Mouse (Mus musculus): ENCODE measurements at regions not wholly inside any gene's neighbourhood (a gene's known extent, or its start where the extent isn't known, plus 50 kb on each side); places are given as distances from the start of the nearest gene placed in this dataset.

GRCm38 (mm10) chr5:102123285-102123684 is 53.6 kb upstream of the Wdfy3 start:
- no peak for ATAC-seq
- Histone ChIP-seq H3K27me3 (ENCODE audit: insufficient read depth, low read length) (no peaks in the 10 kb centered on the region), H3K4me3 (ENCODE audit: low read depth, low read length) (no peak overlapping the region), H3K36me3 (replicated peaks; ENCODE audit: insufficient read depth, low read length) (no peaks in the 10 kb centered on the region), H3K9ac (replicated peaks) (no peak overlapping the region), H3K4me2 (ENCODE audit: low read depth, low read length) (no peak overlapping the region), H3K9me3 (ENCODE audit: low read length) (no peaks in the 10 kb centered on the region), H3K4me1 (ENCODE audit: insufficient read depth) (no peaks in the 10 kb centered on the region), H3K27ac (ENCODE audit: low read depth) (no peak overlapping the region)
- TF ChIP-seq CTCF (IDR thresholded peaks at IDR 0.05; ENCODE audit: low read depth) (no peak), EP300 (IDR thresholded peaks at IDR 0.05; ENCODE audit: low read depth) (no peak)
- no peak for DNase-seq
- WGBS (ENCODE audit: insufficient replicate concordance): 60% methylated on average over 6 of the region's 6 CpGs

GRCm38 (mm10) chr5:102126737-102127136 is 57.0 kb upstream of the Wdfy3 start:
- no peaks in the 10 kb centered on the region for H3K9me3 ChIP-seq (ENCODE audit: low read length)

GRCm38 (mm10) chr5:102147991-102148390 is 78.3 kb upstream of the Wdfy3 start:
- 69% methylated on average over 4 of the region's 4 CpGs for WGBS (ENCODE audit: insufficient replicate concordance)
- no peaks in the 10 kb centered on the region for H3K4me1 ChIP-seq (ENCODE audit: insufficient read depth)
- no peaks in the 10 kb centered on the region for H3K27me3 ChIP-seq (ENCODE audit: insufficient read depth, low read length)
- no peak overlapping the region for H3K4me2 ChIP-seq (ENCODE audit: low read depth, low read length)
- no peaks in the 10 kb centered on the region for H3K9me3 ChIP-seq (ENCODE audit: low read length)
- TF ChIP-seq EP300 (IDR thresholded peaks at IDR 0.05; ENCODE audit: low read depth) (no peak), CTCF (IDR thresholded peaks at IDR 0.05; ENCODE audit: low read depth) (no peak)
- H3K36me3 ChIP-seq (replicated peaks; ENCODE audit: insufficient read depth, low read length): no peaks in the 10 kb centered on the region
- no peak overlapping the region for H3K4me3 ChIP-seq (ENCODE audit: low read depth, low read length)
- H3K27ac ChIP-seq (ENCODE audit: low read depth): no peak overlapping the region
- no peak overlapping the region for H3K9ac ChIP-seq (replicated peaks)
- ATAC-seq (no peak), DNase-seq (no peak)

More at GRCm38 (mm10) chr5:102126737-102127136, 57.0 kb upstream of the Wdfy3 start:
- no peaks in the 10 kb centered on the region for H3K4me1 ChIP-seq (ENCODE audit: insufficient read depth)
- no peak overlapping the region for H3K4me2 ChIP-seq (ENCODE audit: low read depth, low read length)
- H3K27me3 ChIP-seq (ENCODE audit: insufficient read depth, low read length): no peaks in the 10 kb centered on the region
- WGBS (ENCODE audit: insufficient replicate concordance): 21% methylated on average over 3 of the region's 3 CpGs
- ATAC-seq (no peak), DNase-seq (peak; percentile 38)
- no peak overlapping the region for H3K9ac ChIP-seq (replicated peaks)
- no peak overlapping the region for H3K27ac ChIP-seq (ENCODE audit: low read depth)
- no peak overlapping the region for H3K4me3 ChIP-seq (ENCODE audit: low read depth, low read length)
- TF ChIP-seq CTCF (IDR thresholded peaks at IDR 0.05; ENCODE audit: low read depth) (peak; percentile 74), EP300 (IDR thresholded peaks at IDR 0.05; ENCODE audit: low read depth) (no peak)
- no peaks in the 10 kb centered on the region for H3K36me3 ChIP-seq (replicated peaks; ENCODE audit: insufficient read depth, low read length)

GRCm38 (mm10) chr5:102149481-102150129 is 79.9 kb upstream of the Wdfy3 start:
- TF ChIP-seq CTCF (IDR thresholded peaks at IDR 0.05; ENCODE audit: low read depth): peak; percentile 90
- TF ChIP-seq EP300 (IDR thresholded peaks at IDR 0.05; ENCODE audit: low read depth): no peak
- 45% methylated on average over 14 of the region's 14 CpGs for WGBS (ENCODE audit: insufficient replicate concordance)
- no peak overlapping the region for H3K27ac ChIP-seq (ENCODE audit: low read depth)

GRCm38 (mm10) chr5:102159621-102160020 is 89.9 kb upstream of the Wdfy3 start:
- TF ChIP-seq EP300 (IDR thresholded peaks at IDR 0.05; ENCODE audit: low read depth) (no peak), CTCF (IDR thresholded peaks at IDR 0.05; ENCODE audit: low read depth) (no peak)
- no peak overlapping the region for H3K9ac ChIP-seq (replicated peaks)
- ATAC-seq (no peak), DNase-seq (no peak)
- H3K27me3 ChIP-seq (ENCODE audit: insufficient read depth, low read length): no peaks in the 10 kb centered on the region
- 55% methylated on average over 2 of the region's 2 CpGs for WGBS (ENCODE audit: insufficient replicate concordance)
- H3K36me3 ChIP-seq (replicated peaks; ENCODE audit: insufficient read depth, low read length): no peaks in the 10 kb centered on the region
- no peaks in the 10 kb centered on the region for H3K9me3 ChIP-seq (ENCODE audit: low read length)
- H3K4me1 ChIP-seq (ENCODE audit: insufficient read depth): no peaks in the 10 kb centered on the region
- H3K4me2 ChIP-seq (ENCODE audit: low read depth, low read length): no peak overlapping the region
- no peak overlapping the region for H3K27ac ChIP-seq (ENCODE audit: low read depth)
- H3K4me3 ChIP-seq (ENCODE audit: low read depth, low read length): no peak overlapping the region

More at GRCm38 (mm10) chr5:102149481-102150129, 79.9 kb upstream of the Wdfy3 start:
- H3K4me2 ChIP-seq (ENCODE audit: low read depth, low read length): no peak overlapping the region
- DNase-seq (peak; percentile 75), ATAC-seq (no peak)
- H3K4me1 ChIP-seq (ENCODE audit: insufficient read depth): no peaks in the 10 kb centered on the region
- no peaks in the 10 kb centered on the region for H3K27me3 ChIP-seq (ENCODE audit: insufficient read depth, low read length)
- no peaks in the 10 kb centered on the region for H3K36me3 ChIP-seq (replicated peaks; ENCODE audit: insufficient read depth, low read length)
- H3K4me3 ChIP-seq (ENCODE audit: low read depth, low read length): no peak overlapping the region
- H3K9ac ChIP-seq (replicated peaks): no peak overlapping the region
- no peaks in the 10 kb centered on the region for H3K9me3 ChIP-seq (ENCODE audit: low read length)

- Histone ChIP-seq H3K27ac (ENCODE audit: low read depth) (no peak overlapping the region), H3K27me3 (ENCODE audit: insufficient read depth, low read length) (no peaks in the 10 kb centered on the region), H3K4me3 (ENCODE audit: low read depth, low read length) (no peak overlapping the region), H3K4me2 (ENCODE audit: low read depth, low read length) (no peak overlapping the region), H3K4me1 (ENCODE audit: insufficient read depth) (no peaks in the 10 kb centered on the region), H3K9ac (replicated peaks) (no peak overlapping the region), H3K9me3 (ENCODE audit: low read length) (no peaks in the 10 kb centered on the region), H3K36me3 (replicated peaks; ENCODE audit: insufficient read depth, low read length) (no peaks in the 10 kb centered on the region)
- TF ChIP-seq CTCF (IDR thresholded peaks at IDR 0.05; ENCODE audit: low read depth): no peak
- DNase-seq: no peak
- ATAC-seq: no peak
- 56% methylated on average over 4 of the region's 4 CpGs for WGBS (ENCODE audit: insufficient replicate concordance)
Observed at GRCm38 (mm10) chr5:102167981-102168380, 98.3 kb upstream of the Wdfy3 start.

Measured in liver, postnatal 0 days (tissue).